Mouse (Mus musculus): ENCODE results near the gene Dcaf11. TPM values are rescaled to one million over a fixed set of nuclear protein-coding genes. Genes with fewer than 3 reads are reported as not detected.

The Dcaf11 gene
- total RNA-seq, 1 experiment from 2014 or later = 118 TPM

DNA sequence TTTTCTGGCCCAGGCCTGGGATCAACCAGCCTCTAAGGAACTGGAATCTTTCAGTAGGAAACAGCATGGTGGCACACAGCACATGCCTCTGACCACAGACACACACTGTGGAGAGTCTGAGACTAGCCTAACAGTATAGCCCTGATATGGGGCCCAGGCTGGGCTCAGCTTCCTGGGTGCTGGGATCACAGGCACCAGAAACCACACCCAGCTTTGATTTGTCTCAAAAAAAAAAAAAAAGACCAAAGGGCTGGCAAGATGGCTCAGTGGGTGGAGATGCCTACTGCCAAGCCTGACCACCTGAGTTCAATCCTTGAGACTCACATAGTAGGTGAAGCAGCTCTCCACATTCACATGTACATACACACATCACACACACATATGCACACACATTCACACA lies 5.2 kb upstream of the Dcaf11 start:
- DNase-seq = no peak

DNA sequence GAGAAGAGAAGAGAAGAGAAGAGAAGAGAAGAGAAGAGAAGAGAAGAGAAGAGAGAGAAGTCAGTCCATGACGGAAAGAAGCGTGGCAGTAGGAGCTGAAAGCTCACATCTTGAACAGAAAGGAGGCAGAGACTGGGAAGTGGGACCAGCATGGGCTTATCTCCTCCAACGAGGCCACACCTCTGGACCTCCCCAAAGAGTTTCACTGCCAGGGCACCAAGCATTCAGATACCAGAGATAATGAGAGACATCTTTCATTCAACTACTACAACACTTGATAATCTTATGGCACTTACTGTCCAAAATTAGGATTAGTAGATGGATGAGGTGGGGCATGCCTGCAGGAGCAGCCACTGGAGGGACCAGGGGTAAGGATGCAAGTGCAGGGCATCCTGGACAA lies 4.0 kb upstream of the Dcaf11 start:
- DNase-seq = no peak

DNA sequence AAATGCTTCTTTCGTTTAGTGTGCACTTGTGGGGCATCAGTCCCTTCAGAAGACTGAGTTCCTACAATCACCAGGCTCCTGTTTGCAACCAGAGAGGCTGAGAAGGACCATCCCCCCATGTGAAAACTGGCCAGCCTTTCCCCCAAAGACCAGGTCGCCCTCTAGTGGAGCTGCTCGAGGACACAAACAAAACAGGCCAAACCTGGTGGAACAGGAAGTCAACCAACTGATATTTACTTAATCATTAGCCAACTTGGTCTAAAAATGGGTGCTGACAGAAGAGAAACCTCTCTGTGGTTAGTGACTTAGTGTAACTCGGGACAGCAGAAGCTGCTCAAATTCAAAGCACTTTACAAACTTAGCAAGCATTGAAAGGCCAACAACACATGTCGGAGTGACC lies 2.8 kb upstream of the Dcaf11 start:
- peak; percentile 92 for DNase-seq

DNA sequence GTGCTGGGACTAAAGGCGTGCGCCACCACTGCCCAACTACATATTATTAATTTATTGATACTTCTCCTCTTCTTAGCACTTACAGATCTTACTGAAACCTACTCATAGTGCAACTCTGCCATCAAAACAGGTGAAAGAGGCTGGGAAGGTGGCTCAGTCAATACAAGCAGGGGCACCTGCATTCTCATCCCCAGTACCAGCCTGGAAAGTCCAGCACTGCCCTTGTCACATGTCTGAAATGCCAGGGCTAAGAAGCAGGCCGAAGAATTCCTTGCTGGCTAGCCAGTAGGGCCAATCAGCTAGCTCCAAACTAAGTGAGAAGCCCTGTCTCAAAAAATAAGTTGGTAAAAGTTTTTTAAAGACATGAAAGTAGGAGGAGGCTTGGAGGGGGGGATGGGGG lies 2.2 kb upstream of the Dcaf11 start:
- DNase-seq = no peak

DNA sequence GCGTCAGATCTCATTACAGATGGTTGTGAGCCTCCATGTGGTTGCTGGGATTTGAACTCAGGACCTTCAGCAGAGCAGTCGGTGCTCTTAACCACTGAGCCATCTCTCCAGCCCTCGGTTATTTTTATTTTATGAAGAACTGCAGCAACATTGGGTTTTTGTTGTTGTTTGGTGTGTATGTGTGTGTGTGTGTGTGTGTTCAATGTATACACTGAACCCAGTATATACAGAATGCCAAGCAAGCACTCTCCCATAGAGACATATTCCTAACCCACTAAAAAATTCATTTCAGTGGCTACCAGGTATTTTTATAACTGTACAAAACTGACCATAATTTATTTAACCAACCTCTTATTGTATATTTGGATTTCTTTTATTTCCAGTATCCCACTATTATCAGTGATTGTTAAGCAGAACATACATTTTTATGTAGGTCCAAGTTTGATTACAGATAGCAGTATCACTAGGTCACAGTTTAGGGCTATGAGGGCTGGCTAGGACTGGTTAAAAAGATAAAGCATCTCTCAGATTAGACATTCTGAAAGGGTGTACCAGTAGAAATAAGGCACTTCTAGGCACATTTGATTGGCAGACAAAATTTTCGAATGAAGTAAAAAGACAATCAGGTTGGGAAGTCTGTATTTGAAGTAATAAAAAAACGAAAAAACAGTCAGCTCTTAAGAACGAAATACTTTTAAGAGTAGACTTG lies 912 bp upstream of the Dcaf11 start:
- DNase-seq = no peak

DNA sequence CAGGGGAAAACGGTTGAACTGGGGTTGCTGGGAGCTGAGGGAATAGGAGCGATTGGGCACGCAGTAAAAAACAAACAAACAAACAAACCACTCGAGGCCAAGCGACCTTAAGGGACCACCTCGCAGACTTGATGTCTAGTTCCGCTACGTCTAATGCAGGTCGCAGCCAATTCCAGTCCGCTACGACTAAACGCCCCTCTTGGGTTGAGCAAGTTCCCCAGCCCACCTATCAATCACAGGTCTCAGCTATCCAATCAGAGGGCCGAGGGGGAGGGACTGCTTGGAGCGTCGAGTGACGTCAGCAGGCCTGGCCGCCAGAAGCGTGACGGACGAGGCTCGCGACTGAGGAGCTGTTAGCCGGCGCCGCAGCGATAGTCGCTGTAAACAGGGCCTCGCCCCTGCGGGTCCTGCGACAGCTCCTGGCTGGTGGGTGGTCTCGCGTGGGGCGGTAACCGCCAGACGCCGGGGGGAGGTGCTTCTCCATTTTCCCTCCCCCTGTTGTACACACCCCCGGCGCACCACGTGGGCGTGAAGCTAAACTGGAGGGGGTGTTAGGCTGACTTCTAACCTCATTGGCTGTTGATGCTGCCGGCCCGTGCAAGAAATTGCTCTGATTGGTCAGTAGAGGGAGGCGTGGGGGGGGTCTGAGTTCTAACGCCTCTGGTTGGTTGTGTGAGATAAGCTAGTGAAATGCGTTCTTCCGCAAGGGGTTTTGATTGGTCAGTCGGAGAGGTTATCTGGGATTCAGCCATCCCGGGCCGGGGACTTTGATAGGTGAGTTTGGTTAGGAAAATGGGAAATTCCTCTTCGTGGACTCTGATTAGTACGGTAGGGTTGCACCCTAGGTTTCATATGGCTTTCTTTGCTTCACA lies 632 bp downstream of the Dcaf11 start, which contains the start of gene A730061H03Rik:
A730061H03Rik (minus strand) TSS at position 205 of the 872 bp plus-strand sequence.
- DNase-seq = peak; percentile 99

DNA sequence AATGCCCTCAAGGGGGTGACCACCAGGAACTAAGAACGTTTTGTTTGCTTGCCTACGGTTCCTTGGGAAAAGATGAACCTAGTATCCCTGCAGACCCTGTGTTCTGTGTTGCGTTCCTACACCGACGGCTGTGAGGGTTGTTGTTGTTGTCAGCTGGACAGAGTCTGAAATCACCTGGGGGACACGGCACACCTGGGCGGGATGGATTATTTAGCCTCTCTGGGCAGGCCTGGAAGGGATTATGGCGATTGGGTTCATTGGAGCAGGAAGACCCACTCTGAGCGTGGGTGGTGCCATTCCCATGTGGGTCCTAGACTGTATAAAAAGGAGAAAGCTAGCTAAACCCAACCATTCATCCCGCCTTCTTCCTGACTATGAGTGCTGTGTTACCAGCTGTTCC lies 2.1 kb downstream of the Dcaf11 start:
- DNase-seq = no peak

DNA sequence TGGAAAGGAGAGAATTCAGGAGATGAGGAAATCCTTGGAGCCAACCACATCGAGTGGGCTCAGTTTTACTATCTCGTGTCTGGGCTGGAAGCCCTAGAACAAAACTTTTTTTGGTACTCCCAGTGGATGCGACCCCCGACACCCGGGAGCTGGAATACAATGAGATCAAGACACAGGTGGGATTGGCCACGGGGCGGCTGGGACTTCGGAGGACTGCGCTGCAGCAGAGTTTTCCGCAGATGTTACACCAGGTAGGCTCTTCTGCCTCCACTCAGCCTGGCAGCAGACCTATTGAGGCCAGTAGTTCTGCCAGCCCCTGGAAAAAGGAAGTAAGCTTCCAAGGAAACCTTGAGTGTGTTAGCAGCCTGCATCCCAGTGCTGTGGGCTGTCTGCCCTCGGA lies 3.4 kb downstream of the Dcaf11 start:
- no peak for DNase-seq

DNA sequence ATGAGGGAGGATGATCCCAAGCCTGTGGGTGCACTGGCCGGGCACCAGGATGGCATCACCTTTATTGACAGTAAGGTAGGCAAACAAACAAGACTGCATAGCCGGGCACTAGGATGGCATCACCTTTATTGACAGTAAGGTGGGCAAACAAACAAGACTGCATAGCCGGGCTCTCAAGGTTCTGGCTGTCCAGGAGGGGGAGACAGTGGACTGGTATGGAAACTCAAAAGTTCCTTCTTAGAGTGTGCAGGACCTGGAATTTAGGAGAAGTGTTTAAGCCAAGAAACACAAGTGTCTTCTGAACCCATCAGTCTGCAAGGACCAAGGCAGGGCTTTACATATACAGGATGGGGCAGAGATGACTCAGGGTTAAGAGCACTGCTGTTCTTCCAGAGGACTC lies 5.9 kb downstream of the Dcaf11 start:
- DNase-seq = no peak

DNA sequence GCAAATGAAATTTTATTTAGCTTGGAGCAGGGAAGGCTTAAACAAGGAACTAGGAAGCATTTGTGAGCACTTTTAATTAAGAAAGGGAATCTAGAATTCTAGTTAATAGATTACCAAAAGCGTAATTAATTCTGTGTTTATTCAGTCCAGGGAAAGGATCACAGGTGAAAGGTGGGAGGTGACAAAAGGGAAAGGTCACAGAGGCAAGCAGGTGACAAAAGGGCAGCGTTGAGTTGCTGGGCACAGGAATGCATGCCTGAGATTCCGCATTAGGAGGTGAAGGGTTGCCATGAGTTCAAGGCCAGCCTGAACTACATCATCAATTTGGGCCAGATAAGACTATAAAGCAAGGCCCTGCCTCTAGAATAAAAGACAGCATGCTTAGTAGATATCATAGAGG lies 7.7 kb downstream of the Dcaf11 start:
- DNase-seq = no peak

DNA sequence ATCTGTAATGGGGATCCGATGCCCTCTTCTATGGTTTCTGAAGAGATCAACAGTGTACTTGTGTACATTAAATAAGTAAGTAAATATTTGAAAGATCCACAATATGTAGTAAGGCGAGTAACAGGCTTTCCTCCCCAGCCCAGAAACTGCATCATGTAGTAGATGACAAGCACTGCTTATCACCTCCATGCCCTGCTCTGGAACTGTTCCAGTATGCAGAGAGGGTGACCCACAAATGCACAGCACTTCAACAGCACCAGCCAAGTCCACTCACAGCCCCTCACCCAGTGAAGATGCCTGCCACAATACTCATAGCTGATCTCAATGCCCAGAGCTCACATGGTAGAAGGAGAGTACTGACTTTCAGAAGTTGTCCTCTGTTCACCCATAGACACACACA lies 10.8 kb downstream of the Dcaf11 start:
- no peak for DNase-seq

DNA sequence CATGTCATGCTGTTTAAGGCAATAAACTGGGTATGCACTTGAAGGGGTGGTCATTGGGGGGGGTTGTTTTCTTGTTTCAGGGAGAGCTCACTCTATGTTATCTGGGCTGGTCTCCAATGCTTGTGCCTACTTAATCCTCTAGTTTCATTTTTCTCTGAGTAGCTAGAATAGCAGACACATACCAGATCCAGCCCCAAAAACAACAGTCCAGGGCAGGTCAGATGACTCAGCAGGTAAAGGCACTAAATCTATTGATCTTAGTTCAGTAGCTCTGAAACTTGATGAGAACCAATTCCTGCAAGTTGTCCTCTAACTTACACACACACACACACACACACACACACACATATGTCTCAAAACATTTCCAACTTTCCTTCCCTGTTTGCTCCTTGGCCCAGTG lies 12.0 kb downstream of the Dcaf11 start:
- no peak for DNase-seq

DNA sequence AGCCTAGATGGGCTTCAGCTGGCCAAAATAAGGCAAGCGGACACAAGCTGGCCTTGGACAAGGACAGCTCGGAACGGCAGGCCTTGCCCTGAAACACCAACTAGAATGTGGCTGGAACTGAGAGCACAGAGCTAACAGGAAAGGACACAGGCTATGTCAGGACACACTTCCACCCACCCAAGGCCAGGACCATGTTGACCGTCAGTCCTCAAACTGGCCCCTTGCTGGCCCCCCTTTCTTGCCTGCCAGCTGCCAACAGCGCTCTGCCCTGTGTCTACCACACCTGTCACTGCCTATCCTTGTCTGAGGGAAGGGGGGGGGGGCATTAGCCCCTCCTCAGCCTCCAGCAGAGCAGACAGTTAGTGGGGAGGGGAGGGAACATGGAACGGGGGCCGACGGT lies 15.5 kb downstream of the Dcaf11 start, which contains the start of gene Fitm1:
Fitm1 (plus strand) TSS at position 316 of the 400 bp plus-strand sequence.
- peak; percentile 50 for DNase-seq

DNA sequence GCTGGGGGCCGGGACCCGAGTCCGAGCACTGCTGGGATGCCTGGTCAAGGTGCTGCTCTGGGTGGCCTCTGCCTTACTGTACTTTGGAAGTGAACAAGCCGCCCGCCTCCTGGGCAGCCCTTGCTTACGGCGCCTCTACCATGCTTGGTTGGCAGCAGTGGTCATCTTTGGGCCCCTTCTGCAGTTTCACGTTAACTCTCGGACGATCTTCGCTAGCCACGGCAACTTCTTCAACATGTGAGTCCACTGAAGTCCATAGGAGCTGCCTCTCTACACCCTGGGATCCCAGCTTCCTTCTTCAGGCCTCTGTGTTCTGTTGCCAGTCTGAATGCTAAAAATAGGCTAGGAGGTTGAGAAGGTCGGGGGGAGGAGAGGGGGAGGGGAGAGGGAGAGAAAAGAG lies 15.9 kb downstream of the Dcaf11 start:
- no peak for DNase-seq

DNA sequence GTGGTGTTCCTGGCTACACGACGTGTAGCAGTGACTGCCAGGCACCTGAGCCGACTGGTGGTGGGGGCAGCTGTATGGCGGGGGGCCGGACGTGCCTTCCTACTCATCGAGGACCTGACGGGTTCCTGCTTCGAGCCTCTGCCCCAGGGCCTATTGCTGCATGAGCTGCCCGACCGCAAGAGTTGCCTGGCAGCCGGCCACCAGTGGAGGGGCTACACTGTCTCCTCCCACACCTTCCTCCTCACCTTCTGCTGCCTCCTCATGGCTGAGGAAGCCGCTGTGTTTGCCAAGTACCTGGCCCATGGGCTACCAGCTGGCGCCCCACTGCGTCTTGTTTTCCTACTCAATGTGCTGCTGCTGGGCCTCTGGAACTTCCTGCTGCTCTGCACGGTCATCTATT lies 16.6 kb downstream of the Dcaf11 start:
- no peak for DNase-seq

DNA sequence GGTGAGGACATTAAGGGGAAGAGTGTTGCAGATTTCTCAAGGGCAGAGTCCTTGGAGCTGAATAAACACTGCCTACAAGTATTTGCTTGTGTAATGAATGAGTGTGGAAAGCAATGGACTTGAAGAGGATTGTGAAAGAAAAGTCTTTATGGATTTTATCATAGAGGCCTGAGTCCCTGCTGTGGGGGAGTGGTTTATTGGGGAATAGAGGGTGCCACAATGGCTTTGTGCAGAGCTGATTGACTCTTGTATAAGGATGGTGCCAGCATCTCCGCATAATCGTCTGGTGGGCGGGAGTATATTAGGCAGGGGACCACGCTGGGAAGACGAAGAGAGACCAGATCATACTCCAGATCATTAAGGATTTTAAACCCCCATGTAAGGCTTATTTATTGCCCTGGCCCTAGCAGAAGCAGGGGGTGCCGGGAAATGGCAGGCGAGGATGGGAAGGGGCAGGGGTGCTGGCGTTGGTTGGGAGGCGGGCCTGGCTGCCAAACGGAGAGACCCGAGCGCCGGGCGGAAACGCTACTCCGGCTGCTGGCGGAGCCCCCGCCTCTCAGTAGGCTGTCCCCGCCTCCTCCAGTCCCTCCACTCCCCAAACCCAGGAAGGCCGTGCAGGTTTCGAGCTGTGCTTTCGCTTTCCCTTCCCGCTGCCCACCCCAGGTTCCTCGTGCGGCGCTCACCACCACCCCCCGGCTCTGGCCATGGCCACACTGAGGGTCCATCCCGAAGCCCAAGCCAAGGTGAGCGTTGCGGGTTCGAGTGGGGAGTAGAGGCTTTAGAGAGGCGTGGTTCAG lies 18.3 kb downstream of the Dcaf11 start, which contains the start of gene Psme1:
Psme1 (plus strand) TSS at position 253 of the 797 bp plus-strand sequence.
- peak; percentile 92 for DNase-seq

DNA sequence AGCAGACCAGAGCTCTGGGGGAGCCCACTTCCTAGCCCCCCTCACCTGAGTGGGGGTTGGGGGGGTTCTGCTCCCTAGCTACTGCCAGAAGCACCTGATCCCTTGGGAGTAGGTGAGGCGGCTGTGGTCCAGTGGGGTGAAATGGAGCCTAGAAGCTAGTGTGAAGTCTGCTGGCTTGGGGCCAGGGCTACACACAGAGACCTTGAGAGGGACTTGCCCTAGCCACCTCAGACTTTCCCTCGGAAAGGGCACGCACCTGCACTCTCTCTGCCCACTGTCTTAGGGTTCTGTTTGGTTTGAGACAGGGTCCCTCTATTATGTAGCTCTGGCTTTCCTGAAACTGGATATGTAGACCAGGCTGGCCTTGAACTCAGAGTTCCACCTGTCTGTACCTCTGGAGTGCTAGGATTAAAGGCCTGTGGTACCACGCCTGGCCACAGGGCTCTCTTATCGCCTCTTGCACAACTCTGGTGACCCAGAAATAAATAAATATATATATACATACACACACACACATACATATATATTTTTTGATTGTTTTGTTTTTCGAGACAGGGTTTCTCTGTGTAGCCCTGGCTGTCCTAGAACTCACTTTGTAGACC lies 19.0 kb downstream of the Dcaf11 start:
- peak; percentile 87 for DNase-seq

DNA sequence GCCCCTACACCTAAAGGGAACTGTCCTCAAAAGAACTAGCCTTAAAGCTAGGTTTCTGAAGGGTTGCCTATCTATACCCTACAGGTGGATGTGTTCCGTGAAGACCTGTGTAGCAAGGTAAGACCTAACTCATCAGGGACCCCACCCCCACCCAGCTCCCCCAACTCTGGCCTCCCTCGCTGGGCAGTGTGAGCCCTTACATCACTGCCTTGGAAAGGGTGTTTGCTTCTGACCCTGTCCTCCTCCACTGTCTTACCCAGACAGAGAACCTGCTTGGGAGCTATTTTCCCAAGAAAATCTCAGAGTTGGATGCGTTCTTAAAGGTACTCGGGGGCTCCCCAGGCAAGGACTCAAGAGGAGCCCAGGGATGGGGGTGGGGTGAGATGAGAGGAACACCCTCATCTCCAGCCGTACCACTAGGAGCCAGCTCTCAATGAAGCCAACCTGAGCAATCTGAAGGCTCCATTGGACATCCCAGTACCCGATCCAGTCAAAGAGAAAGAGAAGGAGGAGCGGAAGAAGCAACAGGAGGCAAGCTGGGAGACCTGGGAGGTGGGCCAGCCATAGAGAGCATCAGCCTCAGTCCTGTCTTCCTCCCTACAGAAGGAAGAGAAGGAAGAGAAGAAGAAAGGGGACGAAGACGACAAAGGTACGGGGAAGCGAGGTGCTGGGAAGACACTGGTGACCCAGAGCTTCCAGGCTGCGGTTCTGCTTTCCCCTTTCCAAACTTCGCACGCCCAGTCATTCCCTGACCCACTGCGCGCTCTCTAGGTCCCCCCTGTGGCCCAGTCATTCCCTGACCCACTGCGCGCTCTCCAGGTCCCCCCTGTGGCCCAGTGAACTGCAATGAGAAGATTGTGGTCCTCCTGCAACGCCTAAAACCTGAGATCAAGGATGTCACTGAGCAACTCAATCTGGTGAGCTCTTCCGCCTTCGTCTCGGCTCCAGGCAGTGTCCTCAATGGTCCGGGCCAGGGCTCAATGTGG lies 20.0 kb downstream of the Dcaf11 start:
- DNase-seq = no peak

DNA sequence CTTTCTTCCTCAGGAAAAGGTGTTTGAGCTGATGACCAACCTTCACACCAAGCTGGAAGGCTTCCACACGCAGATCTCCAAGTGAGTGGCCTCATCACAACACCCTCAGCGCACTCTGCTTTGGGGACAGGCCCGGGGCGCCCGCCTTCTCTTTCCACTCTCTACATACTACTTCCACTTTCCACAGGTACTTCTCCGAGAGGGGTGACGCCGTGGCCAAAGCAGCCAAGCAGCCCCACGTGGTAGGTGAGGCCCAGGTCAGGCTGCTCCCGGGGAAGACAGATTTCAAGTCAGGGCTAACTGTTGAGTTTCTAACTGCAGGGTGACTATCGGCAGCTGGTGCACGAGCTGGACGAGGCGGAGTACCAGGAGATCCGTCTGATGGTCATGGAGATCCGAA lies 20.9 kb downstream of the Dcaf11 start:
- DNase-seq = no peak

DNA sequence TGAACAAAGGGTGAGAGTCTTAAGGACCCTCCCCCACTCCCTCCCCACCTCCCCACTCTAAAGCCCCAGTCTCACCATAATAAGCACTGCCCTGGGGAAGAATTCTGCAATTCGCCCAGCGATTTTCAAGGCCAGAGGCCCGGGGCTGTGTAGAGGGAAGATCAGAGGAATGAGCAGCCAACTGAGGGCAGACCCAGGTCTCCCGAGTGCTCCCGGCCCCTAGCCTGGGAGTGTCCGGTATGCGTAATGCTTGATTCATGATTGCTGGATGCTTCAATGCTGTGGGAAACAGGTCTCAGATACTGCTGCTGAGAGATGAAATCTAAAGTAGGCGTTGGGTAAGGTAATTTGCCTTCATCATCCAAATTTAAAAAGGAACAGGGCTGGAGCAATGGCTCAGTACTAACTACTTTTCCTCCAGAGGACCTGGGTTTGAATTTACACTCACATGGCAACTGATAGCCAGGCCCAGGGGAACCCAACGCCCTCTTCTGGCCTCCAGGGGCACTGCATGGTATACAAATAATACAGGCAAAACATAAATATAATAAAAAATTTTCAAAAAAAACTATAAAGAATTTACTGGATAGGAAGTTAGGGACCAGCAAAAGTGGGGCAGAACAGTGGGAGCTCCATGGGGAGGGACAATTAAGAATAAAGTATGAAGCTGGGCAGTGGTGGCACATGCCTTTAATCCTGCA lies 22.3 kb downstream of the Dcaf11 start:
- peak; percentile 43 for DNase-seq

All from adrenal gland, postnatal 14 days (tissue).